Mouse (Mus musculus) small intestine, adult 2 months (tissue): ENCODE measurements around the gene Isg20l2.

Experiments used
- CTCF ChIP-seq: fragments of 200-500 bp; IDR thresholded peaks from 2 replicates; pipeline ENCODE4 v1.5.1; 2012; ENCODE audit warnings: low read depth, mild to moderate bottlenecking, control low read depth, inconsistent platforms, low read length, moderate library complexity, mixed read lengths; ENCODE audit not compliant: insufficient replicate concordance, insufficient read length; ENCODE audit errors: extremely low read depth
- POLR2A ChIP-seq: fragments of 200-500 bp; IDR thresholded peaks from 2 replicates; pipeline ENCODE4 v1.6.1; 2012; ENCODE audit warnings: low read depth, mild to moderate bottlenecking, control low read depth, inconsistent platforms, low read length, moderate library complexity

DNA sequence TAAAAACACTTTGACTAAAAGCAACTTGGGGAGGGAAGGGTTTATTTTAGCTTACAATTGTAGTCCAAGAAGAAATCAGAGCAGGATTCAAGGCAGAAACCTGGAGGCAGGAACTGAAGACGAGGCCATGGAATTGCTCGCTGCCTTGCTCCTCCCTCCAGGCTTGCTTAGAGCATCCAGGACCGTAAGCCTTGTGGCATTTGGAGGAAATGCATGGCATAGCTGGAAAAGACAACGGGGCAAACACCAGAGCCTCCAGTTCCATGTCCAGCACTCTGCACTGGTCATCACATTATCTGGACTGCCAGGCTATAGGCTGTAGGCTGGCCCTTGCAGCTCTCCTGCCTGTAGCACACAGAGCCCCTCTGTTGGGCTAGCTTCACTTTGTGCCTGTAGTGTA is 4.4 kb downstream of the Isg20l2 start:
- TF ChIP-seq CTCF = peak; percentile 12; the same call in 1 of the 2 replicates
- TF ChIP-seq POLR2A = no peak
